10 mouse cellular contexts compared by ENCODE assay signal in genomic region chr8:87822175-87822574, GRCm38 (mm10).
DNase-seq lines count a peak whose midpoint lies in the region; ATAC-seq and TF ChIP-seq lines count a peak whose summit lies in the region.
"Had no signal": no experiment of that assay in that cellular context is flagged by ENCODE, and none has a peak within 500 bp of the region (broad histone marks: within the 10 kb centered on the region; RNA-seq: fewer than 3 reads in every experiment).

No protein-coding gene starts in this region.

- no peak overlapping the region for H3K4me3 ChIP-seq in hindbrain, embryonic 11.5 days (ENCODE audit: low read depth, low read length)
- no peak overlapping the region for H3K4me3 ChIP-seq in hindbrain, postnatal 0 days (ENCODE audit: low read length)
- H3K4me3 ChIP-seq in forebrain, embryonic 10.5 days, result peak overlapping the region; percentile 29; the same call in 1 of the 2 replicates
- H3K4me3 ChIP-seq in limb, embryonic 13.5 days, result no peak overlapping the region

- H3K27ac ChIP-seq in hindbrain, embryonic 11.5 days (ENCODE audit: low read depth, low read length), result peak overlapping the region; percentile 70
- H3K27ac ChIP-seq in hindbrain, postnatal 0 days, result no peak overlapping the region
- H3K27ac ChIP-seq in forebrain, embryonic 10.5 days, result peak overlapping the region; percentile 85
- peak overlapping the region; percentile 85 for H3K27ac ChIP-seq in limb, embryonic 13.5 days

- DNase-seq in hindbrain, embryonic 11.5 days (ENCODE audit: low spot score), result peak; percentile 36
- no peak for DNase-seq in hindbrain, postnatal 0 days (ENCODE audit: low spot score)
- peak; percentile 52 for DNase-seq in embryo, embryonic 10.5 days (ENCODE audit: low spot score)
- no peak for DNase-seq in forebrain, embryonic 10.5 days (ENCODE audit: extremely low spot score, low spot score)
- no peak for DNase-seq in thymus, postnatal 4 days
- DNase-seq: cerebellum, adult 11-12 months; right cerebral cortex, postnatal 14 days had no signal

- H3K9me3 ChIP-seq in hindbrain, embryonic 11.5 days (ENCODE audit: control insufficient read depth, low read length), result no peaks in the 10 kb centered on the region
- no peaks in the 10 kb centered on the region for H3K9me3 ChIP-seq in hindbrain, postnatal 0 days (ENCODE audit: low read length)
- H3K9me3 ChIP-seq in forebrain, embryonic 10.5 days, result no peaks in the 10 kb centered on the region
- no peaks in the 10 kb centered on the region for H3K9me3 ChIP-seq in limb, embryonic 13.5 days

- no peak for TF ChIP-seq CTCF in hindbrain, postnatal 0 days (IDR thresholded peaks at IDR 0.05; ENCODE audit: low read depth)

- ATAC-seq in hindbrain, embryonic 11.5 days (ENCODE audit: low FRiP score), result no peak
- ATAC-seq in hindbrain, postnatal 0 days, result no peak
- ATAC-seq in limb, embryonic 13.5 days (ENCODE audit: low FRiP score, low read depth), result peak; percentile 29; the same call in 1 of the 2 replicates
- no peak for ATAC-seq in megakaryocyte, adult 5-6 weeks (ENCODE audit: poor library complexity, severe bottlenecking)
- ATAC-seq: intestine, embryonic 16.5 days had no signal

- H3K4me1 ChIP-seq in hindbrain, embryonic 11.5 days (replicated peaks; ENCODE audit: control insufficient read depth, insufficient read depth, low read length), result peaks cover 9% of the 10 kb centered on the region; the same call in 1 of the 2 replicates
- peaks cover 19% of the 10 kb centered on the region for H3K4me1 ChIP-seq in hindbrain, postnatal 0 days (ENCODE audit: insufficient read depth, low read length)
- peaks cover 64% of the 10 kb centered on the region for H3K4me1 ChIP-seq in forebrain, embryonic 10.5 days
- peaks cover 46% of the 10 kb centered on the region for H3K4me1 ChIP-seq in limb, embryonic 13.5 days

- H3K9ac ChIP-seq in hindbrain, embryonic 11.5 days (ENCODE audit: low read depth, low read length), result no peak overlapping the region
- no peak overlapping the region for H3K9ac ChIP-seq in hindbrain, postnatal 0 days (replicated peaks; ENCODE audit: low read length)
- peak overlapping the region; percentile 51; the same call in 1 of the 2 replicates for H3K9ac ChIP-seq in limb, embryonic 13.5 days

- no peaks in the 10 kb centered on the region for H3K27me3 ChIP-seq in hindbrain, embryonic 11.5 days (ENCODE audit: control insufficient read depth, insufficient read depth, low read length)
- no peaks in the 10 kb centered on the region for H3K27me3 ChIP-seq in hindbrain, postnatal 0 days (ENCODE audit: insufficient read depth, low read length)
- no peaks in the 10 kb centered on the region for H3K27me3 ChIP-seq in forebrain, embryonic 10.5 days (ENCODE audit: poor library complexity, severe bottlenecking)
- no peaks in the 10 kb centered on the region for H3K27me3 ChIP-seq in limb, embryonic 13.5 days

- no peaks in the 10 kb centered on the region for H3K36me3 ChIP-seq in hindbrain, embryonic 11.5 days (ENCODE audit: control insufficient read depth, insufficient read depth, low read length)
- H3K36me3 ChIP-seq in hindbrain, postnatal 0 days (ENCODE audit: insufficient read depth, low read length), result no peaks in the 10 kb centered on the region
- H3K36me3 ChIP-seq in forebrain, embryonic 10.5 days (replicated peaks), result peaks cover 41% of the 10 kb centered on the region
- H3K36me3 ChIP-seq in limb, embryonic 13.5 days, result no peaks in the 10 kb centered on the region; the same call in 1 of the 2 replicates

- 65% methylated on average over 11 of the region's 11 CpGs for WGBS in hindbrain, embryonic 11.5 days
- WGBS in hindbrain, postnatal 0 days, result 32% methylated on average over 11 of the region's 11 CpGs
- 46% methylated on average over 11 of the region's 11 CpGs for WGBS in forebrain, embryonic 10.5 days
- 16% methylated on average over 11 of the region's 11 CpGs for WGBS in limb, embryonic 13.5 days

- H3K4me2 ChIP-seq in hindbrain, embryonic 11.5 days (replicated peaks; ENCODE audit: low read depth, low read length), result no peak overlapping the region; the same call in 1 of the 2 replicates
- H3K4me2 ChIP-seq in hindbrain, postnatal 0 days (ENCODE audit: low read depth, low read length), result no peak overlapping the region
- peak overlapping the region; percentile 51 for H3K4me2 ChIP-seq in limb, embryonic 13.5 days (replicated peaks)

Comparison
In these comparisons a context has a peak if more than half of its experiments do, and no peak if none do; other contexts are left out.
1. DNase-seq: peak in hindbrain, embryonic 11.5 days (single experiment) and embryo, embryonic 10.5 days (single experiment); none in hindbrain, postnatal 0 days (single experiment), forebrain, embryonic 10.5 days (single experiment) and thymus, postnatal 4 days (single experiment).